Mouse (Mus musculus) CH12.LX (cell line): ENCODE measurements around the gene Cysltr2. TPM values are rescaled to one million over a fixed set of nuclear protein-coding genes. Genes with fewer than 3 reads are reported as not detected.

Source experiments
- DNase-seq: peaks from one replicate; pipeline ENCODE4 v3.0.0-alpha.2; 2013; ENCODE audit errors: extremely low read depth
- H3K27ac ChIP-seq: 2 replicates; pipeline ENCODE4 v1.5.1; 2012; ENCODE audit warnings: low read depth, mild to moderate bottlenecking, control low read depth, moderate library complexity; ENCODE audit not compliant: insufficient read depth
- H3K27me3 ChIP-seq: replicated peaks from 2 replicates; pipeline ENCODE3; 2012; ENCODE audit warnings: inconsistent platforms
- H3K36me3 ChIP-seq, 2 experiments: replicated peaks in 1 of 2; 2 replicates each; pipeline versions ENCODE3 to v1.6.1; 2012; ENCODE audit warnings: inconsistent platforms in 1 of 2, low read length in 1 of 2, mild to moderate bottlenecking in 1 of 2, mixed read lengths in 1 of 2, moderate library complexity in 1 of 2; ENCODE audit not compliant: control insufficient read depth in 1 of 2, insufficient read depth in 1 of 2
- H3K4me1 ChIP-seq, 2 experiments: 2 replicates each; pipeline ENCODE4 v1.6.1; 2012; ENCODE audit warnings: inconsistent platforms in 1 of 2, moderate library complexity in 1 of 2; ENCODE audit not compliant: insufficient read depth in 2 of 2, control insufficient read depth in 1 of 2
- H3K4me2 ChIP-seq: 2 replicates; pipeline ENCODE4 v1.6.1; 2012; ENCODE audit warnings: low read depth, mild to moderate bottlenecking, control low read depth; ENCODE audit not compliant: poor library complexity, insufficient read depth, severe bottlenecking
- H3K4me3 ChIP-seq, 3 experiments: fragments of 150-350 bp in 1 of 3; sonication (generic) in 1 of 3; replicated peaks in 1 of 3; 2 replicates each; pipeline versions ENCODE3 to v1.5.1; 2011 to 2012; ENCODE audit warnings: low read depth in 2 of 3, low read length in 2 of 3, mild to moderate bottlenecking in 2 of 3, moderate library complexity in 2 of 3, control low read depth in 1 of 3, improper control_type of control experiment in 1 of 3, inconsistent platforms in 1 of 3, mixed read lengths in 1 of 3; ENCODE audit not compliant: poor library complexity in 1 of 3
- H3K79me2 ChIP-seq: replicated peaks from 2 replicates; pipeline ENCODE4 v1.6.1; 2012; ENCODE audit warnings: mild to moderate bottlenecking, moderate library complexity; ENCODE audit not compliant: control insufficient read depth, poor library complexity, insufficient read depth, severe bottlenecking; ENCODE audit errors: extremely low read depth
- H3K9ac ChIP-seq: 2 replicates; pipeline ENCODE4 v1.6.1; 2012; ENCODE audit warnings: low read depth, mild to moderate bottlenecking, control low read depth, moderate library complexity; ENCODE audit not compliant: insufficient read depth
- H3K9me3 ChIP-seq: replicated peaks from 2 replicates; pipeline ENCODE3; 2012; ENCODE audit warnings: low read length, inconsistent platforms, mixed read lengths
- BHLHE40 ChIP-seq: IDR thresholded peaks from 2 replicates; pipeline ENCODE4 v1.6.1; 2011; ENCODE audit warnings: mild to moderate bottlenecking, low read depth, low read length, improper control_type of control experiment
- CHD1 ChIP-seq: IDR thresholded peaks from 2 replicates; pipeline ENCODE4 v1.6.1; 2012; ENCODE audit warnings: low read depth, low read length, improper control_type of control experiment, inconsistent platforms
- CHD2 ChIP-seq: IDR thresholded peaks from 2 replicates; pipeline ENCODE4 v1.6.1; 2011; ENCODE audit warnings: low read length, improper control_type of control experiment
- CTCF ChIP-seq, 2 experiments: IDR thresholded peaks in 1 of 2; conservative IDR thresholded peaks in 1 of 2; 2 replicates each; pipeline ENCODE4 v1.5.1; 2011 to 2012; ENCODE audit warnings: low read depth in 2 of 2, low read length in 2 of 2, improper control_type of control experiment in 1 of 2, inconsistent platforms in 1 of 2, mild to moderate bottlenecking in 1 of 2, moderate library complexity in 1 of 2
- EP300 ChIP-seq: IDR thresholded peaks from 2 replicates; pipeline ENCODE4 v1.6.1; 2011; ENCODE audit warnings: low read length, improper control_type of control experiment
- ETS1 ChIP-seq: conservative IDR thresholded peaks from 2 replicates; pipeline ENCODE4 v1.6.1; 2012; ENCODE audit warnings: low read depth, mild to moderate bottlenecking, inconsistent platforms, low read length, improper control_type of control experiment, moderate library complexity
- HCFC1 ChIP-seq: IDR thresholded peaks from 2 replicates; pipeline ENCODE4 v1.6.1; 2012; ENCODE audit warnings: low read depth, mild to moderate bottlenecking, inconsistent platforms, low read length, improper control_type of control experiment
- IRF4 ChIP-seq: IDR thresholded peaks from 2 replicates; pipeline ENCODE4 v1.6.1; 2014; ENCODE audit warnings: low read depth, mild to moderate bottlenecking, inconsistent platforms, low read length, improper control_type of control experiment
- JUN ChIP-seq: IDR thresholded peaks from 2 replicates; pipeline ENCODE4 v1.6.1; 2011; ENCODE audit warnings: low read depth, mild to moderate bottlenecking, low read length, improper control_type of control experiment, moderate library complexity; ENCODE audit not compliant: insufficient read depth
- MAFK ChIP-seq: IDR thresholded peaks from 2 replicates; pipeline ENCODE4 v1.6.1; 2011; ENCODE audit warnings: low read length, improper control_type of control experiment; ENCODE audit not compliant: insufficient replicate concordance
- MEF2A ChIP-seq: IDR thresholded peaks from 2 replicates; pipeline ENCODE4 v1.6.1; 2014; ENCODE audit warnings: low read depth, mild to moderate bottlenecking, inconsistent platforms, low read length, improper control_type of control experiment, borderline replicate concordance
- MXI1 ChIP-seq: IDR thresholded peaks from 2 replicates; pipeline ENCODE4 v1.6.1; 2011; ENCODE audit warnings: mild to moderate bottlenecking, low read depth, low read length, improper control_type of control experiment
- MYC ChIP-seq: IDR thresholded peaks from 2 replicates; pipeline ENCODE4 v1.6.1; 2011; ENCODE audit warnings: low read depth, mild to moderate bottlenecking, improper control_type of control experiment, low read length
- NRF1 ChIP-seq: IDR thresholded peaks from 2 replicates; pipeline ENCODE4 v1.6.1; 2014; ENCODE audit warnings: low read depth, mild to moderate bottlenecking, inconsistent platforms, low read length, improper control_type of control experiment, moderate library complexity
- PAX5 ChIP-seq: IDR thresholded peaks from 2 replicates; pipeline ENCODE4 v1.6.1; 2012; ENCODE audit warnings: low read length, inconsistent platforms, mixed read lengths
- POLR2A ChIP-seq: IDR thresholded peaks from 2 replicates; pipeline ENCODE4 v1.6.1; 2011; ENCODE audit warnings: low read depth, mild to moderate bottlenecking, improper control_type of control experiment, low read length
- RAD21 ChIP-seq: IDR thresholded peaks from 2 replicates; pipeline ENCODE4 v1.6.1; 2011; ENCODE audit warnings: low read depth, mild to moderate bottlenecking, low read length, improper control_type of control experiment, moderate library complexity
- RCOR1 ChIP-seq: conservative IDR thresholded peaks from 2 replicates; pipeline ENCODE4 v1.6.1; 2012; ENCODE audit warnings: low read depth, mild to moderate bottlenecking, inconsistent platforms, low read length, improper control_type of control experiment
- SIN3A ChIP-seq: IDR thresholded peaks from 2 replicates; pipeline ENCODE4 v1.6.1; 2012; ENCODE audit warnings: low read length, improper control_type of control experiment, inconsistent platforms
- SMC3 ChIP-seq: IDR thresholded peaks from 2 replicates; pipeline ENCODE4 v1.6.1; 2011; ENCODE audit warnings: low read depth, low read length, improper control_type of control experiment
- TBP ChIP-seq: conservative IDR thresholded peaks from 2 replicates; pipeline ENCODE4 v1.6.1; 2011; ENCODE audit warnings: low read depth, low read length, improper control_type of control experiment
- UBTF ChIP-seq: IDR thresholded peaks from 2 replicates; pipeline ENCODE4 v1.6.1; 2012; ENCODE audit warnings: low read depth, mild to moderate bottlenecking, inconsistent platforms, low read length, improper control_type of control experiment, moderate library complexity
- USF1 ChIP-seq: IDR thresholded peaks from 2 replicates; pipeline ENCODE4 v1.6.1; 2014; ENCODE audit warnings: low read depth, mild to moderate bottlenecking, inconsistent platforms, low read length, improper control_type of control experiment
- USF2 ChIP-seq: conservative IDR thresholded peaks from 2 replicates; pipeline ENCODE4 v1.6.1; 2011; ENCODE audit warnings: low read depth, low read length, improper control_type of control experiment
- dilution Hi-C: fragments of 300-500 bp; cut with MboI; formaldehyde crosslinking; loops from 2 replicates; pipeline ENCODE4 v1.14.3; 2020; ENCODE audit warnings: low sequenced_read_pairs; ENCODE audit not compliant: extremely low pct_unique_long_range_greater_than_20kb, extremely low pct_ligation_motif_present
- in situ Hi-C: fragments of 300-500 bp; cut with MboI; formaldehyde crosslinking; loops from 3 replicates; pipeline ENCODE4 v1.14.3; 2019; ENCODE audit warnings: low sequenced_read_pairs, low pct_ligation_motif_present, low pct_unique_long_range_greater_than_20kb, mixed read lengths
- polyA plus RNA-seq: library from polyadenylated mRNA; unstranded; fragments of >175 nt; gene quantifications from 2 replicates; pipeline ENCODE4 v1.2.1, GENCODE M21; 2012; ENCODE audit warnings: low read depth; ENCODE audit not compliant: insufficient read length
- total RNA-seq, 2 experiments: library from RNA; depleted of rRNA; stranded (reverse); fragments of 300-350 nt in 1 of 2; fragments of >200 nt in 1 of 2; gene quantifications; 2 replicates each; pipeline ENCODE4 v1.2.3; 2012 to 2014

Gene Cysltr2
- total and polyA plus RNA-seq, 3 experiments, result 0.47 to 2.0 (median 0.89) TPM

DNA sequence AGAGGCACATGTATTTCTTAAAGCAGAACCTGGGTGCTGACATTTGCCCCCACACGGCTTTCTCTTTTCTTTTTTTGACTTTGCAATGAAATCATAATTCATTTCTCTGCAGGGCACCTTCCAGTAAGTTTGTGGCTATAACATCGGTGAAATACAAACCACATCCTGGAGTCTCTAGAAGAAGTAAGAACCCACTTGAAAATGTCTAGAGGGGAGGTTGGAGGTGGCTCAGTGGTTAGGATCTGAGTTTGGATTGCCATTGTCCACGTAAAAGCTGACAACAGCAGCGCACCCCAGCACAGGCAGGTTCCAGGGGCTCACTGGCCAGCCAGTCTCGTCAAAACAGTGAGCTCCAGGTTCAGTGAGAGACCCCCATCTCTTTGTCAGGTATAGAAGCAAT, 38.8 kb upstream of the Cysltr2 start:
- Histone ChIP-seq H3K36me3 (no peaks in the 10 kb centered on the region), H3K27me3 (no peaks in the 10 kb centered on the region), H3K4me3 (no peak overlapping the region), H3K9ac (no peak overlapping the region), H3K27ac (no peak overlapping the region), H3K79me2 (no peaks in the 10 kb centered on the region), H3K4me1 (no peaks in the 10 kb centered on the region), H3K9me3 (no peaks in the 10 kb centered on the region)
- in situ Hi-C loops (no loop called here), dilution Hi-C loops (no loop called here)
- DNase-seq, result no peak
- TF ChIP-seq CHD2, result no peak
- TF ChIP-seq JUN, result no peak
- TF ChIP-seq MXI1, result no peak
- no peak for TF ChIP-seq MEF2A
- no peak for TF ChIP-seq POLR2A
- TF ChIP-seq PAX5, result no peak
- TF ChIP-seq IRF4, result no peak
- no peak for TF ChIP-seq CTCF (conservative IDR thresholded peaks at IDR 0.05 in 1 of 2, IDR thresholded peaks at IDR 0.05 in 1 of 2; ENCODE audit: low read depth in 2 of 2, low read length in 2 of 2)
- no peak for TF ChIP-seq BHLHE40
- no peak for TF ChIP-seq MAFK
- no peak for TF ChIP-seq SMC3
- no peak for TF ChIP-seq ETS1
- no peak for TF ChIP-seq RCOR1
- no peak for TF ChIP-seq USF1
- TF ChIP-seq, all 38 proteins: peak for 0
- H3K4me2 ChIP-seq, result no peak overlapping the region; the same call in 1 of the 2 replicates

DNA sequence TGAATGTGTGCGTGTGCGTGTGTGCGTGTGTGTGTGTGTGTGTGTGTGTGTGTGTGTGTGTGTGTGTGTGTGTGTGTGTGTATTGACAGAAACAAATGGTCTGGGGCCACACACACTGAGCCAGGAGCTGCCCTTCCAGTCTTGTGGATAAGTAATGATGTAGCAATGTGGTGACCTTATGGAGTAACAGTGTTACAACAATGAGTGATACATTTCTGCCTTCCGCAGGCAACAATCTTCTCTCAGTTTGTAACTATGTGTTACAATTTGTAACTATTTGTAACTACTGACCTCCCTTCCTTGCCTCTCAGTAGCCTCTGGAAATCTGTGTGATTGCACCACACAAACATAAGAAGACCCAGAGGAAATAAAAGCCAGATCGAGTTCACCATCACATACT, 38.3 kb upstream of the Cysltr2 start:
- H3K27me3 ChIP-seq, result no peaks in the 10 kb centered on the region
- dilution Hi-C loops, result no loop called here
- H3K79me2 ChIP-seq, result no peaks in the 10 kb centered on the region
- no peaks in the 10 kb centered on the region for H3K36me3 ChIP-seq
- H3K27ac ChIP-seq, result no peak overlapping the region
- H3K9ac ChIP-seq, result no peak overlapping the region
- no peak for TF ChIP-seq BHLHE40
- no peak for TF ChIP-seq NRF1
- TF ChIP-seq EP300, result no peak
- TF ChIP-seq, all 38 proteins: peak for 0
- DNase-seq, result no peak
- in situ Hi-C loops, result no loop called here
- no peaks in the 10 kb centered on the region for H3K9me3 ChIP-seq
- H3K4me3 ChIP-seq, result no peak overlapping the region
- no peak overlapping the region for H3K4me2 ChIP-seq
- H3K4me1 ChIP-seq, result no peaks in the 10 kb centered on the region

DNA sequence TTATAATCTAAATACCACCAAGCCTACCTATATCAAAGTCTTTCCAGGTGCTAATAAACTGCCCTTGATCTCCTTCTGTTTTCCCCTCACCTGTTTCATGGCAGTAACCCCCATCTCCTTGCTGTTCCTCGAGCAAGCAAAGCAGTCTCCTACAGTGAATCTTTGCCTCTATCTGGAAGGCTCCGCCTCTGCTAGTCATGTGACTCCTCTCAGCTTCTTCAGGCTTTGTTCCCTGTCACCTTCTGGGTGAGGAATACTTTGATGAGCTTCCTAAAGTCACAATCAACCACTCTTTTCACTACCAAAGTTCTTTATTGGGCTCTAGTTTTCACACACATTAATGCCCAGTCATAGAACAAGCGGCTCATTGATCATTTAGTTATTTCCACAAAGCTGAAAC, 37.5 kb upstream of the Cysltr2 start:
- H3K27me3 ChIP-seq, result no peaks in the 10 kb centered on the region
- no peak for DNase-seq
- in situ Hi-C loops, result no loop called here
- no peak overlapping the region for H3K9ac ChIP-seq
- H3K36me3 ChIP-seq, result no peaks in the 10 kb centered on the region
- no peaks in the 10 kb centered on the region for H3K9me3 ChIP-seq
- no peaks in the 10 kb centered on the region for H3K4me1 ChIP-seq
- no peak overlapping the region for H3K4me3 ChIP-seq
- no peak for TF ChIP-seq RAD21
- TF ChIP-seq CHD1, result no peak
- TF ChIP-seq USF1, result peak; percentile 29; the same call in 1 of the 2 replicates
- no peak for TF ChIP-seq TBP
- no peak for TF ChIP-seq SIN3A
- no peak for TF ChIP-seq PAX5
- no peak for TF ChIP-seq MYC
- no peak for TF ChIP-seq UBTF
- TF ChIP-seq CHD2, result no peak
- no peak for TF ChIP-seq HCFC1
- TF ChIP-seq USF2, result peak; percentile 50
- TF ChIP-seq BHLHE40, result no peak
- TF ChIP-seq, all 38 proteins: peak for 2
- dilution Hi-C loops, result no loop called here
- H3K27ac ChIP-seq, result no peak overlapping the region
- no peak overlapping the region for H3K4me2 ChIP-seq
- no peaks in the 10 kb centered on the region for H3K79me2 ChIP-seq
